Mouse (Mus musculus): Measurements from ENCODE around the gene Phldb3. TPM values are rescaled to one million over a fixed set of nuclear protein-coding genes. Genes with fewer than 3 reads are reported as not detected.

Phldb3 gene
- polyA plus RNA-seq, 1 experiment: 5.9 TPM

GRCm38 (mm10) chr7:24671944-24672439 lies 61.4 kb downstream of the Phldb3 start:
- no peak for DNase-seq
- Histone ChIP-seq H3K4me1 (ENCODE audit: control insufficient read depth, insufficient read depth, low read length) (no peaks in the 10 kb centered on the region), H3K4me3 (replicated peaks; ENCODE audit: extremely low read depth, low read depth, low read length) (no peak overlapping the region)
- TF ChIP-seq POLR2A (IDR thresholded peaks at IDR 0.05; ENCODE audit: borderline replicate concordance, extremely low read depth, low read depth, low read length) (no peak), CTCF (IDR thresholded peaks at IDR 0.05; ENCODE audit: insufficient read depth, low read length) (no peak)
- WGBS: 87% methylated on average over 23 of the region's 23 CpGs

DNA sequence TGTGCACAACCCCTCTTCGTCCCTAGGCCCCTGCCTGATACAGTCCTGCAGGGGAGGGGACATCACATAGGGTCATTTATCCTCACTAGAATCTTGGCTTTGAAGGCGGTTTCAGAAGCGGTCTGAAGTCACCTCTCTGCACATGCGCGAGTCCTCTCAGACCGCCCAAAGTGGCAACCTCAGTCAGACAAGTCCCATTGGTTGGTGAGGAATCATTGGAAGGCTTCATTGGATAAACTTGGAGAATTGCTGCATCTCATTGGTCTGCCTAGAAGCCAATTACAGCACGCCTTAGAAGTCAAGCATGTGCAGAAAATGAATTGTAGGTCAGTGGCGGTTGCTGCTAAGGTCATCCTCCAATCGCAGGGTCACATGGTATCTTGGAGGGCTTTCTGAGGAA lies 66.0 kb downstream of the Phldb3 start, which contains the start of gene Tex101:
Gene Tex101 (minus strand): TSS at position 101 of the 400 bp plus-strand sequence.
- TF ChIP-seq POLR2A (IDR thresholded peaks at IDR 0.05; ENCODE audit: borderline replicate concordance, extremely low read depth, low read depth, low read length) (no peak), CTCF (IDR thresholded peaks at IDR 0.05; ENCODE audit: insufficient read depth, low read length) (no peak)
- DNase-seq: no peak
- 84% methylated on average over 9 of the region's 9 CpGs for WGBS
- no peaks in the 10 kb centered on the region for H3K4me1 ChIP-seq (ENCODE audit: control insufficient read depth, insufficient read depth, low read length)
- H3K4me3 ChIP-seq (replicated peaks; ENCODE audit: extremely low read depth, low read depth, low read length): no peak within 1 kb of the TSS

Other genes with a start within 250 kb of the Phldb3 start
- 9.0 and 11.3 TPM in 2 replicates for gene Kcnn4, start 240.5 kb upstream of the Phldb3 start, polyA plus RNA-seq (2012; rRNA removed)
- gene Smg9, start 211.1 kb upstream of the Phldb3 start, polyA plus RNA-seq (2012; rRNA removed): 35.8 and 58.4 TPM in 2 replicates
- gene Irgc1, start 158.5 kb upstream of the Phldb3 start, polyA plus RNA-seq (2012; rRNA removed): 0.69 and 3.8 TPM in 2 replicates
- gene Plaur, start 148.3 kb upstream of the Phldb3 start, polyA plus RNA-seq (2012; rRNA removed): 65.6 and 88.8 TPM in 2 replicates
- 12.3 and 18.6 TPM in 2 replicates for gene Cadm4, start 128.7 kb upstream of the Phldb3 start, polyA plus RNA-seq (2012; rRNA removed)
- gene Zfp428, start 103.8 kb upstream of the Phldb3 start, polyA plus RNA-seq (2012; rRNA removed): 7.1 and 12.1 TPM in 2 replicates
- not detected in 2 replicates for gene AC161166.1, start 98.3 kb upstream of the Phldb3 start, polyA plus RNA-seq (2012; rRNA removed)
- 14.7 and 16.5 TPM in 2 replicates for gene Irgq, start 80.1 kb upstream of the Phldb3 start, polyA plus RNA-seq (2012; rRNA removed)
- gene Pinlyp, start 64.6 kb upstream of the Phldb3 start, polyA plus RNA-seq (2012; rRNA removed): 0.15 and 24.2 TPM in 2 replicates
- 36.9 and 40.5 TPM in 2 replicates for gene Xrcc1, start 64.5 kb upstream of the Phldb3 start, polyA plus RNA-seq (2012; rRNA removed)
- 20.2 and 24.5 TPM in 2 replicates for gene Ethe1, start 23.2 kb upstream of the Phldb3 start, polyA plus RNA-seq (2012; rRNA removed)
- 0.16 and 0.27 TPM in 2 replicates for gene Zfp575, start 23.1 kb upstream of the Phldb3 start, polyA plus RNA-seq (2012; rRNA removed)
- gene Lypd3, start 25.8 kb downstream of the Phldb3 start, polyA plus RNA-seq (2012; rRNA removed): 0.07 and 63.0 TPM in 2 replicates
- gene Tex101, start 65.9 kb downstream of the Phldb3 start, polyA plus RNA-seq (2012; rRNA removed): 0.18 TPM in 1 of 2 replicates, not detected in the other
- gene BC049730, start 98.5 kb downstream of the Phldb3 start, polyA plus RNA-seq (2012; rRNA removed): not detected in 2 replicates
- gene Gm4763, start 116.1 kb downstream of the Phldb3 start, polyA plus RNA-seq (2012; rRNA removed): not detected in 2 replicates
- 2.8 and 5.2 TPM in 2 replicates for gene Cd177, start 149.5 kb downstream of the Phldb3 start, polyA plus RNA-seq (2012; rRNA removed)
- gene Ceacam10, start 166.4 kb downstream of the Phldb3 start, polyA plus RNA-seq (2012; rRNA removed): 0.38 and 0.41 TPM in 2 replicates